Mouse (Mus musculus) layer of hippocampus, adult 18-20 months (tissue): ENCODE data around the gene Efcab1. TPM values are rescaled to one million over a fixed set of nuclear protein-coding genes. Genes with fewer than 3 reads are reported as not detected.
A peak's percentile ranks its signal among the peaks of the same experiment; 100 is the strongest.
"Not testable (repeated sequence)": the region's sequence is repeated elsewhere in the genome, so short reads cannot be mapped to it uniquely, and the experiment has no call there.

ENCODE experiments used
- DNase-seq, 2 experiments: peaks; one replicate each; pipeline ENCODE4 v3.0.0; 2022; ENCODE audit warnings: low spot score in 2 of 2
- long read RNA-seq: library from polyadenylated mRNA; stranded (forward); transcript quantifications from one replicate; pipeline ENCODE4 v2.0.0, GENCODE M21; 2021
- total RNA-seq, 2 experiments: library from RNA; stranded (reverse); gene quantifications; 2 replicates each; pipeline ENCODE4 v1.2.3; 2021

Gene Efcab1
- total RNA-seq: 1 to 10 TPM; 6.0 to 7.0 TPM
- long read RNA-seq, partial matches to known transcripts: 0 of 5 reads
- long read RNA-seq, other reads (novel, unspliced or antisense): 1 of 5 reads

DNA sequence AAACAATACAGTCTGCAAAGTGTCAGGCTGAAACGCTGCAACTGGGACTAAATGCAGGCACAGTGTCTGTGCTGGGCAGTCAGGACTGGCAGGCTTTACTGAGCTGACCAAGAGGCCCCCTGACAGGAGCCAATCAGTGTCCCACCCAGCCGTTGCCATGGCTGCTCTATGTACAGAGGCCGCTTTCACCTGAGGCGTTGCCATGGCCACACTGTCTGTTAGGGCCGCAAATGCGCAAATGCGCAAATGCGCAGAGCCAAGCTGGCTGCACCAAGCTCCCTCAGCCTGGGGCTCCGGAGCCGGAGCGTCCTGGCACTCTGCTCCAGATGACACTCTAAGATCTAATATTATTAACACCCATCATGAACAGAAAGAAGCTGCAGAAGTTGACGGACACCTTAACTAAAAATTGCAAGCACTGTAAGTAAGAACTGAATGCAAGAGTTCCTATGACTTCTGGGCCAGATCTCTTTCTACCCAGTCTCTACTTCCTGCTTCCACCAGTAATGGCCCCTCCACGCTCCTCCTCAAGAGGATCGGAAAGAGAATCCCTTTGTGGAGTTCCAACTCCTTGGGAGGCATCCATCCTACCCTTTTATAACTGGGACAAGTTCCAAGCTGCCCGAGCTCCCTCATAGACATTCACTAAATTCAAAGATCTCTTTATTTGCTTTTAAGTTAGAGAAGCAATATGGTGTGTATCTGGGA lies at the start of gene Efcab1:
TSS of gene Efcab1 (plus strand) at position 214 of the 708 bp plus-strand sequence.
- DNase-seq: peak; percentile 53 to 74

DNA sequence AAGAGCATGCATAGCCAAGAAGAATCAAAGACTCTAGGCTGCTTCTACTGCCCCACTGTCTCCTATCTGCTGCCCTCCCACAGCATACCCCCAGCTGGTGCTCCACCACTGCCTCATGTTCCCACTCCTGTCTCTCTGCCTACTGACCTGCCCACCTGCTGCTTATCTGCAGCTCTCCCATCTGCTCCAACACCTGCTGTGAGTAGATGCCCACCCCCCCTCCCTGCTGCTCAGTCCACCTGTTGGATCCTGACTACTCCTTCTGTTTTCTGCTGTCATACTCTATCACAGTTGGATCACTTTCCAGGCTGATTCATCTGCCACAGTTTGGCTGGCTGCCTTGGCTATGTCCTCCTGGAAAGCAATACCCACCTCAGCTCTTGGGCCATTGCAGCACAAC lies 47.0 kb upstream of the Efcab1 start:
- DNase-seq: peak in 1 of 2 experiments; percentile 5

DNA sequence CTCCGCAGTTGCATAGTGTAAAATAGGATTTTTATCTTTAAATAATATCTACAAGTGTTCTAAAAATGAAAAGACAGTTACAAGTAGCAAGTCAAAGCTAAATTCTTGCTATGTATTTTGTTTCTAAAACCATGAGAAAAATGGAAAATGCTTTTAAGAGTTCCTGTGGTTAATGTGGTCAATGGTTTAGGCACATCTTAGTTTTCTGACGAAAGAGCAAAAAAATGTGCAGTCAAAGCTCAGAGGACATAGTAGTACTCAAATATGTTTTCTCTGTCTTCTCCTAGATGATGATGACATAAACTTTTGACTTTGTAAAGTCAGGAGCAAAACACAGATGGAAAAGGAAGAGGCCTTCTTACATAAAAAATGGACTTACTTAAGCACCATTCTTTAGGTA lies 21.5 kb upstream of the Efcab1 start:
- DNase-seq: no peak

DNA sequence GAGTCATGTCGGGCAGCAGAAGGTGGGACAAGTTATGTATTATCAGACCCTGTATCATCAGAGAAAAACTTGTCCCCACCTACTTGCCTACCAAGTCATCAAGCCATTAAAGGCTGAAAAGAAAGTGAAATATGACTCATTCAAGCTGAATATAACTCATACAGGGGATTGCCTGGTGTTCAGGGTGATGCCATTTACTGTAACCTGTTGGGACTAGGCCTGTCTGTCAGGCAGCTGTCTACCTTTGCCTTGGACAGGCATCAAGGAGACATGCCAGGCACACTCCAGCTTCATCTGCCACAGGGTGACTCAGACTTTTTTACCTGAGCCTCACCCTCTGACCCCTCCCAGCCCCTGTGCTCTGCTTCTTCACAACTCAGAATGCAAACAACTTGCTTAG lies 21.0 kb upstream of the Efcab1 start:
- DNase-seq: no peak

DNA sequence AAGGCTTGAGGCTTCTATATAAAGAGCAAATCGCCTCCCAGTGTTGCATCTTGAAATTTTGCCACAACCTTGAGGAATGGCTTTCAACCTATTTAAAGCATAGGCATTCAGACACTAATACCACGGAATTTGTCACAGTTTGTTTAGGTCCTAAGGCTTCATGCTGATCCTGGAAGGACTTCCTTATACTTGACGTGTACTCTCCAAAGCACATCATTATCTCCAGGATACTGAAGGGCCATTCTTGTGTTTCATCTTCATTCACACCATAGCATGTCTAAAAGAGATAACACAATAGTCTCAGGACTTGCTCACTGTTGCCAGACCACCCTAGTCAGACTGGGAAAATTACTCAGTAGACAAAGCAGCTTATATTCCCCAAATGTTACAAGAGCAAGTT lies 13.9 kb upstream of the Efcab1 start:
- no peak for DNase-seq

DNA sequence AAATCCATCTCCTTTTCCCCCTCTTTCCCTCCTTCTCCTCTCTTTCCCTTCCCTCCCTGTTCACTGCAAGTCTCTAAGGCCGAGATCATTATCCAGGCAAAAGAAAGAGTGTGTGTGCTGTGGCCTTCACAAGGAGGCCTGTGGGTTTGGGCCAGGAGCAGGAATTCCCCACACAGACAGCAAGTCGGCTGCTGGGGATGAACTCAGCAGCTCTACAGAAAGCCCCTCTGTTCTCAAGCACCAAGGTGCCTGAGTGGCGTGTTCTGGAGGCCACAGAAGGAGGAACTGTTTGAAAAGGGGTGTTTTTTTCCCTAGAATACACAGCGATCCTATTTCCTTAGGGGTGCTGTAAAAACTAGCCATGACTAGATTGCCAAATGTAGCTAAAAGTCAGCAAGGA lies 12.5 kb upstream of the Efcab1 start:
- DNase-seq: no peak

GRCm38 (mm10) chr16:14894713-14895112 lies 11.7 kb upstream of the Efcab1 start:
- DNase-seq: no peak

- DNase-seq: no peak
Observed at GRCm38 (mm10) chr16:14895543-14895942, 10.9 kb upstream of the Efcab1 start.

DNA sequence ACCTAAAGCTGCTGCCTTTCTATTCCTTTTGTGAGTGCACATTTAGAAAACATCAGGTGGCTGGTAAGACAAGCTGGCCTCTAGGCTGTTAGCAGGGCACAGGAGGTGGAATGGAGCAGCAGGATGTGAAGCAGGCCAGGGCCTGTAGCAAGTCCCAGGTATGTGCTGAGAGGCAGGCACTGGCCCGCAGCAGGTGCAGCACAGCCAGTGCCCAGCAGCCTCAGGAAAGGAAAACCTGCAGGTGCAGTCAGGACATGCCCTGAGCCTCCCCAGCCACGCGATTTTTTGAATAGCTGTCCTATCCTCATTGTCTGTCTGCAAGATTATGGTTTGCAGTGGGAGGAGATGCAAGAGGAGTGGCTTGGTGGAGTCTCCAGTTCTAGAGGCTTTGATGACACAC lies 24.3 kb downstream of the Efcab1 start:
- DNase-seq: not testable (repeated sequence)

GRCm38 (mm10) chr16:14936478-14937166 lies 30.2 kb downstream of the Efcab1 start:
- not testable (repeated sequence) for DNase-seq

DNA sequence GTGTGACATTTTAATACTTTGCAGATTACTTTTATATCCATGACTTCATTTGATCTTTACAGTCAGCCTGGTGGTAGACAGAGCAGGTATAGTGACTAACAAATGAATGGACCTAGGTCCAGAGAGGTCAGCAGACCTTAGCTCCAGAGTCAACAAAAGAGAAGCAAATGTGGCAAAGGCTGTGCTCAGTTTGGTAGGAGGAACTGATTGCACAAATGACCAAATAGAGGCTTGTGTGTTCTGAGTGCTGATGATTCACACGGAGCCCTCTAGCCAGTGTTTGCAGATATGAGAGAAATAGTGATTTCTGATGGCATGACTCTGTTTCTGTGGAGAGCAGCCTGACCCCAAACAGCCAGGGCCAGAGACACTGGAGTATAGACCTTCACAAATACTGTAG lies 33.1 kb downstream of the Efcab1 start:
- no peak for DNase-seq

DNA sequence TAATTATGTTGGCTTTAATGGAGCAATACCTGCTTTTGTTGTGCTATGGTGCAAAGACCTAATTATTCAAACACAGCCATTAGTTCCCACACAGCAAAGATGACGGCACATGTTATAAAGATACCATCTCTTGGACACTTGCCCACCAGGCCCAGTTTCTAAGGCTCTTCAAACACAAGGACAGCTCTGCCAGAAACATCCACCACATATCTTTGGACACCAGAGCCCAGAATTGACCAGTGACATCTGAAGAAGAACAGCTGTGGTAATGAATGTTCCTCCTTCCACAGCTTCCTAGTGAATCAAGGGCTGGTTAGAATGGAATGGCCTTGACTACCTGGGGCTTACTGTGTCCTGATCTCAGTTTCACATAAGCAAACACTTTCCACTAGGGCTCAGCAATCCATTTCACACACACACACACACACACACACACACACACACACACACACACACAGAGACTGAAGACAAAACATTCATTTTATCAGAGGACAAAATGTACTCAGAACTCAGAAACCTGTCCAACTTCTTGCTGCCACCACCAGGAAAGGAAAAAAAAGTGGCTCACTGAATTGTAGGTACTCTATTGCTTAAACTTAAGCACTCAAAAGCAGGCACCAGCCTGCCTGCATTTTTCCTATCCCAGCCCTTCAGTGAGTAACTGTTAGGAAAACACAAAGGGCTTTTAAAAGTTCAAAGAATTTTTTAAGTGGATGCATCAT lies 33.7 kb downstream of the Efcab1 start:
- DNase-seq: no peak

DNA sequence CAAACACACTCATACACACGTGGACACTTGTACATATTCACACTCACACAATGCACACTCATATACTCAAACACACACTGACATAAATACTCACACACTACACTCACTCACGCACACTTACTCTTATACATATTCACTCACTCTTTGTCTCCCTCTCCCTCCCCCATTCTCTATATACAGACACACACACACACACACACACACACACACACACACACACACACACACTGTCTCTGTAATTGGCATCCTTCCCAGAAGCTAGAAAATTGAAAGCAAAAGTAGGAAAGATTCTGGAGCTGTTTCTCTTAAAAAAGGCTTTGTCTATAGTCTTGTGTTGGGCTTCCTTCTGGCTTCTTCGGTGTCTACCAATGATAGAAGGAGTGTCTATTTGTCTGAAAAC lies 34.5 kb downstream of the Efcab1 start:
- peak in 1 of 2 experiments; percentile 6 for DNase-seq

DNA sequence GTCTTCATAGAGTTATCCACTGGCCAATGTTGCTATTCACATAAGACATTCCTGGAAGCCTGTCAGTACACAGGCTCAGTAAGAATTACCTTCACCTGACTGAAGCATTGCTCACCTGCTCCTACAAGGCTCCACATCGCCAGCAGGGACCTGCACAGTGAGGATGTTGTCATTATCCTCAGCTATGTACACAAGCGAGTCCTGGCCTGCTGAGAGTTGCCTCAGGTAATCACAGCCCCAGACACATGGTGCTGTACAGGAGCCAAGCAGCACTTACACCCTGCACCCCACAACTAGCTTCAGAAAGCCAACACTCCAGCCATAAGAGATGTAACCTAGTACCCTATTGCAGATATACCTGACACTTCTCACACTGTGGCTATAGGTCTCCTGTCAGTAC lies 37.1 kb downstream of the Efcab1 start:
- DNase-seq: no peak

DNA sequence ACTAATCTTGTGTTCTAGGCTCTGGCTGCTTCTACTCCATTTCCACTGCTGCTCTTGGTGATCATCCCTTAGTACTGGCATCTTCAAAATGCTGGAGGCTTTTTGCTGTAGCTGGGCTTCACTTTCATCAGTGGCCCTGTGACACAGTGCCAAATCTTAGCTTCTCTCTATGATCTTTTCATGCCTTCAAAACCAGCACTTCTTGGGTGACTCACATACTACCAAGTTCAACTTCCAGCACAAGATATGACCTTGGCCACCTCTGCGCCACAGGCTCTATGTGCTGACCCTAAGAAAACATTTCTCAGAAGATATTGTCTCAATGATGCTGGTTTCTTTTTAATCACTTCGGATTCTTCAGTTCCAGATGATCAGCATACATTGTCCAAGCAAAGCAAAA lies 41.2 kb downstream of the Efcab1 start:
- not testable (repeated sequence) for DNase-seq

GRCm38 (mm10) chr16:14951894-14952293 lies 45.5 kb downstream of the Efcab1 start:
- DNase-seq: no peak

GRCm38 (mm10) chr16:14959743-14960142 lies 53.3 kb downstream of the Efcab1 start:
- DNase-seq: no peak

DNA sequence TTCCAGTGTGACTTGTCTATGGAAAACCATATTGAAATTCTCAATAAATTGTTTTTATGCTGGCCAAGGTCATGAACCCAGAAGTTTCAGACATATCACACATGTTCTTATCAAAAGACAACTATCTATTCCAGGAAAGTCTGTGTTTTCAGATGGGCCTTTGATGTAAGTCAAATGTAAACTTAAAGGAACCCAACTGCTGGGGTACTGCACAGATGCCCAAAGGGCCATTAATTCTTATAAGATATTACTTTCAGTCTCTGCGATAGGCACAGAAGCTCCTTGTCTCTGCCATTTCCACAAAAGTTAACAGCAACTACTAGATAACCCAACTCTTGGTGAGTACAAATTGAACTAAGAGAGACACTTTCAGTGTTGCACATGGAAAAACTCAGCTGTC lies 67.3 kb downstream of the Efcab1 start:
- DNase-seq: no peak

- DNase-seq: no peak
Observed at GRCm38 (mm10) chr16:14979228-14979627, 72.8 kb downstream of the Efcab1 start.

- peak in 1 of 2 experiments; percentile 0 for DNase-seq
Observed at GRCm38 (mm10) chr16:14989614-14990268, 83.3 kb downstream of the Efcab1 start.

GRCm38 (mm10) chr16:14991001-14991400 lies 84.6 kb downstream of the Efcab1 start:
- no peak for DNase-seq
